Mouse (Mus musculus): ENCODE measurements around the gene Gm21992. TPM values are rescaled to one million over a fixed set of nuclear protein-coding genes. Genes with fewer than 3 reads are reported as not detected.
"Not testable (repeated sequence)": the region's sequence is repeated elsewhere in the genome, so short reads cannot be mapped to it uniquely, and the experiment has no call there.

The Gm21992 gene
- total RNA-seq, 1 experiment from 2014 or later, result 17.3 TPM

GRCm38 (mm10) chr19:4820678-4821303, 9.4 kb upstream of the Gm21992 start:
- ATAC-seq (ENCODE audit: extremely low read depth, insufficient number of reproducible peaks, low FRiP score, poor library complexity, severe bottlenecking), result no peak

GRCm38 (mm10) chr19:4817182-4817835, 5.9 kb upstream of the Gm21992 start:
- no peak for ATAC-seq (ENCODE audit: extremely low read depth, insufficient number of reproducible peaks, low FRiP score, poor library complexity, severe bottlenecking)

GRCm38 (mm10) chr19:4813015-4813414, 1.6 kb upstream of the Gm21992 start:
- ATAC-seq (ENCODE audit: extremely low read depth, insufficient number of reproducible peaks, low FRiP score, poor library complexity, severe bottlenecking), result no peak

- ATAC-seq (ENCODE audit: extremely low read depth, insufficient number of reproducible peaks, low FRiP score, poor library complexity, severe bottlenecking), result not testable (repeated sequence)
Observed at GRCm38 (mm10) chr19:4812334-4812949, 1.0 kb upstream of the Gm21992 start.

GRCm38 (mm10) chr19:4811909-4812242, 464 bp upstream of the Gm21992 start:
- no peak for ATAC-seq (ENCODE audit: extremely low read depth, insufficient number of reproducible peaks, low FRiP score, poor library complexity, severe bottlenecking)

GRCm38 (mm10) chr19:4810746-4811062, 708 bp downstream of the Gm21992 start:
- ATAC-seq (ENCODE audit: extremely low read depth, insufficient number of reproducible peaks, low FRiP score, poor library complexity, severe bottlenecking), result no peak

GRCm38 (mm10) chr19:4810309-4810708, 1.1 kb downstream of the Gm21992 start:
- ATAC-seq (ENCODE audit: extremely low read depth, insufficient number of reproducible peaks, low FRiP score, poor library complexity, severe bottlenecking), result no peak

- ATAC-seq (ENCODE audit: extremely low read depth, insufficient number of reproducible peaks, low FRiP score, poor library complexity, severe bottlenecking), result no peak
Observed at GRCm38 (mm10) chr19:4803283-4803682, 8.1 kb downstream of the Gm21992 start.

- no peak for ATAC-seq (ENCODE audit: extremely low read depth, insufficient number of reproducible peaks, low FRiP score, poor library complexity, severe bottlenecking)
Observed at GRCm38 (mm10) chr19:4802691-4803091, 8.7 kb downstream of the Gm21992 start.

- no peak for ATAC-seq (ENCODE audit: extremely low read depth, insufficient number of reproducible peaks, low FRiP score, poor library complexity, severe bottlenecking)
Observed at GRCm38 (mm10) chr19:4799083-4799482, 12.3 kb downstream of the Gm21992 start.

GRCm38 (mm10) chr19:4797846-4798245, 13.6 kb downstream of the Gm21992 start:
- ATAC-seq (ENCODE audit: extremely low read depth, insufficient number of reproducible peaks, low FRiP score, poor library complexity, severe bottlenecking), result no peak

- ATAC-seq (ENCODE audit: extremely low read depth, insufficient number of reproducible peaks, low FRiP score, poor library complexity, severe bottlenecking), result no peak
Observed at GRCm38 (mm10) chr19:4795929-4796328, 15.5 kb downstream of the Gm21992 start.

GRCm38 (mm10) chr19:4793831-4794422, 17.5 kb downstream of the Gm21992 start, which contains the start of gene Rbm4:
Rbm4 (minus strand) TSS chr19:4793901.
- peak; percentile 99 for ATAC-seq (ENCODE audit: extremely low read depth, insufficient number of reproducible peaks, low FRiP score, poor library complexity, severe bottlenecking)

- ATAC-seq (ENCODE audit: extremely low read depth, insufficient number of reproducible peaks, low FRiP score, poor library complexity, severe bottlenecking), result no peak
Observed at GRCm38 (mm10) chr19:4793281-4793830, 18.1 kb downstream of the Gm21992 start.

- ATAC-seq (ENCODE audit: extremely low read depth, insufficient number of reproducible peaks, low FRiP score, poor library complexity, severe bottlenecking), result no peak
Observed at GRCm38 (mm10) chr19:4786313-4786712, 25.1 kb downstream of the Gm21992 start.

GRCm38 (mm10) chr19:4785206-4785605, 26.2 kb downstream of the Gm21992 start:
- no peak for ATAC-seq (ENCODE audit: extremely low read depth, insufficient number of reproducible peaks, low FRiP score, poor library complexity, severe bottlenecking)

- no peak for ATAC-seq (ENCODE audit: extremely low read depth, insufficient number of reproducible peaks, low FRiP score, poor library complexity, severe bottlenecking)
Observed at GRCm38 (mm10) chr19:4782891-4783290, 28.5 kb downstream of the Gm21992 start.

GRCm38 (mm10) chr19:4772785-4773184, 38.6 kb downstream of the Gm21992 start:
- no peak for ATAC-seq (ENCODE audit: extremely low read depth, insufficient number of reproducible peaks, low FRiP score, poor library complexity, severe bottlenecking)

- no peak for ATAC-seq (ENCODE audit: extremely low read depth, insufficient number of reproducible peaks, low FRiP score, poor library complexity, severe bottlenecking)
Observed at GRCm38 (mm10) chr19:4767507-4768148, 43.8 kb downstream of the Gm21992 start.

Measured in neutrophil, adult 5-6 weeks (primary cell).